Mouse (Mus musculus) lung, postnatal 36 days (tissue): ENCODE measurements around the gene Pou3f1.

ENCODE experiments used
- DNase-seq: peaks from one replicate; pipeline ENCODE4 v3.0.0; 2022; ENCODE audit warnings: mixed read lengths

Pou3f1 gene

GRCm38 (mm10) chr4:124656518-124656853, at the start of gene Pou3f1:
Pou3f1 (plus strand) TSS chr4:124656807.
- no peak for DNase-seq

- no peak for DNase-seq
These were observed 49.4 kb upstream of the Pou3f1 start for GRCm38 (mm10) chr4:124607166-124607565.

- no peak for DNase-seq
These were observed 46.5 kb upstream of the Pou3f1 start for GRCm38 (mm10) chr4:124610066-124610465.

- DNase-seq, result no peak
These were observed 45.9 kb upstream of the Pou3f1 start, which contains the start of gene 3100002H09Rik for GRCm38 (mm10) chr4:124610703-124611102. 3100002H09Rik (minus strand) TSS chr4:124610803.

- DNase-seq, result no peak
These were observed 44.8 kb upstream of the Pou3f1 start for GRCm38 (mm10) chr4:124611768-124612167.

DNA sequence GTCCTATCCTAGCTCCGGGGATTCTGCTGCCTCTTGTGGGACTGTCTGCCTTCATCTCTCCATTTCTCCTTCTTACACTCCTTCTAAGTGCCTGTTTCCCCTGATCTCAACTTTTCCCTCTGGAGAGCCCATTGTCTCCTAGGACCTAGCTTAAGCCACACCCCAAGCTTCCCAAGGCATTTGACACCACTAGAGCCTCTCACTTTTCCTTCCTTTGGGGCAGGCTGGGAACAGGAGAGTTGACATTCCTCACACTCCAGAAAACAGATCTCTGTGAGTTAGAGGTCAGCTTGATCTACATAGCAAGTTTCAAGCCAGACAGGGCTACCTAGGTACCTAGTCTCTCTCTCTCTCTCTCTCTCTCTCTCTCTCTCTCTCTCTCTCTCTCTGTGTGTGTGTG, 42.4 kb upstream of the Pou3f1 start:
- no peak for DNase-seq

GRCm38 (mm10) chr4:124615406-124615960, 41.1 kb upstream of the Pou3f1 start:
- DNase-seq, result no peak

DNA sequence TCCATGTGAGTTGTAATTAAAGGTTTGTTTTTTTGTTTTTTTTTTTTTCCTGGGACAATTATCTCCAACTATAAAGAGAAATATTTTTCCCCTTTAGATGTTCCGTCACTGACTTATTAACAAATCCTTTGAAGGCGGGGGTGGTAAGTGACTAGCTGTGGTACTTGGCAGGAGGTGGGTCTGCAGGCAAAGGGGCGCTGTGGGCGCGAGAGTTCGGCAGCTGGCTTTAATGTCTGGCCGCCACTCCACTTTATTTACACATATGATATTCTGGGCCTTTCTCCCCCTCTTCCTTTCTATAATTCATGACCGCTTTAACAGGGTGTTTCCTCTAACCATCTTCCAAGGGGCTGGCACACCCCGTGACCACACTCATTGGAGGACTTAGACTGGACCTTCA, 40.6 kb upstream of the Pou3f1 start:
- no peak for DNase-seq

DNA sequence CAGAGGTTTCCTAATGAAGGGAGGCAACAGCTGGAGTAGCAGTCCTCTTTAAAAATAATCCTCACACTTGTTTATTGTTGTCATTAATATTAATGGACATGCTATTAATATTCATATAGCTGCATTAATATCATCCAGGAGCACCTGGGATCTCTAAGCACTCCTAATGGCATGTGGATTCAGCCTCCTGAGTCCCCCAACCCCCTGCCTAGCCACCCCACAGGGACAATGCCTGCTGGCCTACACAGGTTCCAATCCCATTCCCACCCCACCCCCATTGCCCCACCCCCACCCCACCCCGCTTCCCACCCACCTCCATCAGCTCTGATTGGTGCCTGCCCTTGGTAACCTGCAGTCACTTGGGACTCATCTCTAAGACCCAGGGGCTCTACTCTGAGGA, 40.0 kb upstream of the Pou3f1 start:
- no peak for DNase-seq

GRCm38 (mm10) chr4:124618599-124618998, 38.0 kb upstream of the Pou3f1 start:
- DNase-seq, result no peak

DNA sequence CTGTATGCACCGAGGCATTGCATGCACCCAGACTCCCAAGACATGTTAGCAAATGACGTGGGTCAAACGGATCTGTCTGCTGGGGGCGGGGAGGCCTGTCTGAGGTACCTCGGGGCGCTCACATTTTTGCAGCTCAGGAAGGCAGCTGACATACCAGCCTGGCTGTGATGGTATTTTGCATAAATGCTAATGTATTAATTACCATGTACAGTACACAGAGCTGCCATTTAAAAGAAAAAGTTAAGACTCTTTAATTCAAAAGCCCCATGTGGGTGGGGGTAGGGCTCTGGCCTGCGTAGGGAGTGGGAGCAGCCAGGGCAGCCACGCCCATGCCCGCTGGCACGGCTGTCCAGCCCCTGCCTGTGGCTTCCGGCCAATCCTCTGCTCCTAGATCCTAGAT, 35.2 kb upstream of the Pou3f1 start:
- DNase-seq, result no peak

- no peak for DNase-seq
These were observed 34.0 kb upstream of the Pou3f1 start for GRCm38 (mm10) chr4:124622566-124622965.

DNA sequence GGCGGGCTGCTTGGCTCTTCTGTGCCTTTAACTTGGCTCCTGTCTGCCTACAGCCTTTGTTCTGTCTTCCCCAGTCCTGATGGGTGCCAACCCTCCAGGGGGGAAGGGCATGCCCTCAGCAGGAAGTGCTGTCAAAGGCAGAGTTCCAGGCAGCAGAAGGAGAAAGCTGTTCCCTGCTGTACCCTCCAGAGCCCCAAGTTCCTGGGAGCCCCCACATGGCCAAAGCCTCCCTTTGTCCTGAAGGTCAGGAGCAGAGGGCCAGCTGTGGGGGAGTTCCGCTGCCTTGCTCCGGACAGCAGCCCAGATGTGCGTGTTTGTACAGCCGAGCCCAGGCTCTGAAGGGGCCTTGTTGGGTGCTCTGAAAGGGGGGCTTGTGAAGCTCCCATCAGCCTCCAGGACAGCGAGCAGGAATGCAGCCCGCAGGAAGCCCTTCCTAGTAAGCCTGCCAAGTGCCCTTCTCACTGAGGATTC, 32.5 kb upstream of the Pou3f1 start:
- DNase-seq, result no peak

DNA sequence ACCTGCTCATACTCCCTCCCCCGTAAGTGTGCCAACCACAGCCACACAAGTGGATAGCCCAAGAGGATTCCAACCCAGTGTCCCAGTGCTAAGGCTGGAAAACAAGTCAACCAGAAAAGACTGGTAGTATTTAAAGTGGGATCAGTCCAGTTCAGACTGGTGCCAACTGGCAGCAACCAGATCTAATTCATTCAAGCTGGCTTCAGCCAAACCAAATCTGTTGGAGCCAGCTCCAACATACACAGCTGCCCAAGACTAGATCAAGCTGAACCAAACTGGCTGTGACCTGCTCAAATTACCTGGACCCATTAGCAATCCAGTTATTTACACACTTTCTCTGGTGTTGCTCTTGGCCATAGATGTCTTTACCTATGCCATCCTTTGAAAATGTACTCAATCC, 29.8 kb upstream of the Pou3f1 start:
- DNase-seq, result no peak

- no peak for DNase-seq
These were observed 25.2 kb upstream of the Pou3f1 start for GRCm38 (mm10) chr4:124631456-124631855.

- no peak for DNase-seq
These were observed 23.8 kb upstream of the Pou3f1 start for GRCm38 (mm10) chr4:124632856-124633255.

- DNase-seq, result peak; percentile 8
These were observed 23.3 kb upstream of the Pou3f1 start for GRCm38 (mm10) chr4:124633281-124633680.

GRCm38 (mm10) chr4:124639715-124640114, 16.9 kb upstream of the Pou3f1 start:
- DNase-seq, result no peak

DNA sequence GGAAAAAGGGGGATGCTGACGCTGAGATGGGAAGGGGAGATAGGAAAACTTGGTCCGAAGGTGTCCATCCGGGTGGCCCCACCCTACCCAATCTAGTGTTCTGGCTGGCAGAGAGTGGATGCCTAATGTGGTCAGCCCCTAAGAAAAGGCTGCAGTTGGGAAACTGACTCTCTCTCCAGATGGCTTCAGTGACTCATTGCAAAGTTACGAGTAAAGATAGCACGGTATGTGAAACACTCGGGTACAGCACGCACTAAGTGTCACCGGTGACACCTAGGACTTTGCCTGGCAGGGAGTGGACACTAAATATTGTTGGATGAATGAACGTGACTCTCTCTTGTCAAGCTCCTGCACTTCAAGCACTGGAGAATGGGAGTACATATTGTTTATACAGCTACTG, 12.7 kb upstream of the Pou3f1 start:
- no peak for DNase-seq

DNA sequence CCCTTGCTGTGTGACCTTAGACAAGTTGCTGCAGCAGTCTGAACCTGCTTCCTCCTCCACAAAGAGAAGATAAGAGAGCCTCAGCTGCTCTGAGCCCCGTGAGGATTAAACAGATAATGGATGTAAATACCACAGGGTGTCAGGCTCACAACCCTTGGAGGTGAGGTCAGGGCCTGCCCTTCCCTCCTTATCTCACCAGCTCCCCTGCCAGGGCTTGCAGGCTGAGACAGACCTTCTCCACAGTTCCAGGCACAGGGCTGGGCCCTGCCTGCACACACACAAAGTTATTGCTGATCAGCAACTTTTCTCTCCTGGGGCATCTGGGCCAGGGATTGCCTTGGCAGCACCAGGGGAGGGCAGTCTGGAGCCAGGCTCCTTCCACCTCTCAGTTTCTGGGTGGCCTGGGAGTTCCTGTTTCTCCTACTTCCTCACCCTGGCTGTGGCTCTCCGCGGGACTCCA, 11.6 kb upstream of the Pou3f1 start:
- peak; percentile 34 for DNase-seq

DNA sequence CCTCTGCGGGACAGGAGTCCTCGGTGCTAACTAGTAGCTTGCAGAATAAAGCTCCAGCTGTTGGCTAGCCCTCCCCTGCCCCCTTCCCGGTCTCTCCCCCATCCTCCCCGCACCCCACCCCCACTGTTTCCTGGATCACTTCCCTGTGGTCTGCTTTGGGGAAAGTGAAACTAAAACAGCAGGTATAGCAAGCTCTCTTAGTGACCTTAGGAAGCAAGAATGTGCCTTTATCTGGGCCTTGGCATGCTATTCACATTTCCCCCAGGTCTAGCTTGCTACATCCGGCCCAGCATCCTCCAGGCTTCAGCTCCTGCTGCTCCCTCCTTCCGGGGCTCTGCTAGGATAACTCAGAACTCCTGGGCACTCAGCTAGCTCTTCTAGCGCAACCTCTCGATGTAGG, 10.0 kb upstream of the Pou3f1 start:
- DNase-seq, result peak; percentile 12

- no peak for DNase-seq
These were observed 8.7 kb upstream of the Pou3f1 start for GRCm38 (mm10) chr4:124647909-124648308.

DNA sequence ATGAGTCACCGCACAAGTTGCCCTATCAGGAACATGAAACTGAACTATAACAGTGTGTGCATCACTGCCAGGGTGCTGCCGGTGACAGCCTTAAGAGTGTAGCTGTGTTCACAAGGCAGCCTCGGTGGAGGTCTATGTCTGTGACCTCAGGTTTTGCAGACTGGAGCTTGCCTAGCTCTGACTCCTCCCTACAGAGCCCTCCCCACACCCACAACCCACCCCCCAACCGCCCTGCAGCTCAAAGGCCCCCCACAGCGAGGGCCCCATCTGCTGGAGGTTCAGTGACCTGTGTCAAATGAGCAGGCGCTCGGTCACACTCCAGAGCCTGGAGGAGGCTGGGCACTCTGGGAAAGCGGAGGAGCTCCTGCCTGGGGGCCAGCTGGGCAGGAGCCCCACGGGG, 3.7 kb upstream of the Pou3f1 start:
- no peak for DNase-seq

GRCm38 (mm10) chr4:124656854-124657650, 445 bp downstream of the Pou3f1 start:
- DNase-seq, result peak; percentile 66

DNA sequence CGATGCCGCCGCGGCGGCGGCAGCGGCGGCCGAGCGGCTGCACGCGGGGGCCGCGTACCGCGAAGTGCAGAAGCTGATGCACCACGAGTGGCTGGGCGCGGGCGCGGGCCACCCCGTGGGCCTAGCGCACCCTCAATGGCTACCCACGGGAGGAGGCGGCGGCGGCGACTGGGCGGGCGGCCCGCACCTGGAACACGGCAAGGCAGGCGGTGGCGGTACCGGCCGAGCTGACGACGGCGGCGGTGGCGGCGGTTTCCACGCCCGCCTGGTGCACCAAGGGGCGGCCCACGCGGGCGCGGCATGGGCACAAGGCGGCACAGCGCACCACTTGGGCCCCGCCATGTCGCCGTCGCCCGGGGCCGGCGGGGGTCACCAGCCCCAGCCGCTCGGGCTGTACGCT, 1.2 kb downstream of the Pou3f1 start:
- DNase-seq, result no peak
